Mouse (Mus musculus) small intestine, adult 2 months (tissue): Measurements from ENCODE around the gene Ppm1h.

ENCODE experiments used
- CTCF ChIP-seq: fragments of 200-500 bp; IDR thresholded peaks from 2 replicates; pipeline ENCODE4 v1.5.1; 2012; ENCODE audit warnings: low read depth, mild to moderate bottlenecking, control low read depth, inconsistent platforms, low read length, moderate library complexity, mixed read lengths; ENCODE audit not compliant: insufficient replicate concordance, insufficient read length; ENCODE audit errors: extremely low read depth
- POLR2A ChIP-seq: fragments of 200-500 bp; IDR thresholded peaks from 2 replicates; pipeline ENCODE4 v1.6.1; 2012; ENCODE audit warnings: low read depth, mild to moderate bottlenecking, control low read depth, inconsistent platforms, low read length, moderate library complexity

DNA sequence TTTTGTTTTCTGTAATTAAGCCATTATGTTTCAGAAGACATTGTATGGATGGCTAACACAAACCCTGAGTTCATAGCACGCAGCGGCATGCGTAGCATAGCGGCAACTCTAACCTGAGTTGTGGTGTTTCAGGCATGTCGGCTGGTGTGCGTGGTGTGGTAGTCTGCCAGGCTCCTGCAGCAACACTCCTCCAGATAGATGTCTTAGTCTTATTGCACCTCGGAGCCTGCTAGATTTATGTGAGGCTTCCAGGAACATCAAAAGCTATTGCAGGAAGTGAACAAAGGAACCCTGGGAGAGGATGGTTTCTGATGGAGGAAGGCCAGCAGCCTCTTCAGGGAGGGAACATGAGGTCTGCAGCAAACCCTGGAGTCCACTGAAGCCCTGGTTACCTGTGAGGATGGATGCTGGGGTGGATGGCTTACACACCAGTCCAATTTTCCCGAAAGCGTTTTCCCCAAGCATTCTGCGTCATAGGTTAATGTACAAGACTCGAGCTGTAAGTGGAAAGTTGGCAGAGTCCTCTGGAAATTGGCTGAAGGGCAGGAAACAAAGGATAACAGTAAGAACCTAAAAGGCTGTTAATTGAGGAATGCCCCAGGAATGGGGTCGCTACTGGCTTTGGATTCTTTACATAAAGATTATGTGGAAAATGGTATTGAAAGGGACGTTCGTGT is 239.2 kb downstream of the Ppm1h start:
- TF ChIP-seq CTCF (no peak), POLR2A (no peak)
